Mouse (Mus musculus): ENCODE data around the gene Rpl36a-ps1. TPM values are rescaled to one million over a fixed set of nuclear protein-coding genes. Genes with fewer than 3 reads are reported as not detected.

Rpl36a-ps1 gene
- polyA plus RNA-seq, 1 experiment from 2014 or later, result 1.6 TPM

DNA sequence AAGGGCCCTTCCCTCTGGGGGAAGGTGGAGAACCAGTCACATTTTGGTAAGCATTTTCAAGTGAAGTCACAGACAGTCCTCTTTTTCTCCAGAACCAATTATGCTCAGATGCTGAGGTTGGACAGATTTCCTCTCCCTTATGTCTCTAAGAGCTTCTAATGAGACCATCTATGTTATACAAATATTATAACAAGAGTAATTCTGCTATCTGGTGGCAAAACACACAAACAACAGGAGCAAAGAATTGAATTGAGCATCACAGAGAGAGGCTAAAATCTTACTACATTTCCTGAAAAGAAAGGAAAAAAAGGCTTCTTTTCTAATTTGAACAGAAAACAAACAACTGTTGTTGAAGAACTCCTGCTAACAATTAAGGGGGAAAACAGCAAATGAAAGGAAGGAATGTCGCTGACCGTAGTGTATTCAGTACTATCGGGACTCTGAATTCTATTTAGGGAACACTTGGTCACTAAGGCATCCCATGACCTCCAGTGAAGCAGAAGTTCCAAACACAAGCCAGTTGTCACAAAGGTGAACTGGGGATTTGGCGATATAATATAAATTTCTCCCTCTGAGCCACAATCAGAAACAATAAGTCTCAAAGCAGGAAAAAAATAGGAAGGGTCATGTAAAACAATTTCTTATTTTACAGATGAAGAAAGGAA lies 42.4 kb downstream of the Rpl36a-ps1 start:
- WGBS, result 28% methylated on average over 4 of the region's 4 CpGs
- no peaks in the 10 kb centered on the region for H3K9me3 ChIP-seq

More for the DNA sequence above, 42.4 kb downstream of the Rpl36a-ps1 start:
- Histone ChIP-seq H3K4me1 (no peaks in the 10 kb centered on the region), H3K36me3 (no peaks in the 10 kb centered on the region), H3K4me3 (no peak overlapping the region), H3K9ac (no peak overlapping the region), H3K4me2 (no peak overlapping the region), H3K27me3 (no peaks in the 10 kb centered on the region), H3K27ac (no peak overlapping the region)
- no peak for ATAC-seq (ENCODE audit: insufficient number of reproducible peaks, insufficient read depth, low FRiP score, low TSS enrichment, low read depth)

Other genes starting within 250 kb of the Rpl36a-ps1 start
- gene Mzt1, start 51.8 kb upstream of the Rpl36a-ps1 start, polyA plus RNA-seq (2015; fragmentation: Nextera tagmentation; extraction: Ambion mirVana), result 87.1 and 90.9 TPM in 2 replicates
- 70.5 and 80.3 TPM in 2 replicates for gene Bora, start 51.9 kb upstream of the Rpl36a-ps1 start, polyA plus RNA-seq (2015; fragmentation: Nextera tagmentation; extraction: Ambion mirVana)
- 23.9 and 25.0 TPM in 2 replicates for gene Pibf1, start 105.1 kb upstream of the Rpl36a-ps1 start, polyA plus RNA-seq (2015; fragmentation: Nextera tagmentation; extraction: Ambion mirVana)
- 34.6 and 37.5 TPM in 2 replicates for gene Dis3, start 105.5 kb upstream of the Rpl36a-ps1 start, polyA plus RNA-seq (2015; fragmentation: Nextera tagmentation; extraction: Ambion mirVana)